Mouse (Mus musculus): ENCODE data around the gene Vma21-ps. TPM values are rescaled to one million over a fixed set of nuclear protein-coding genes. Genes with fewer than 3 reads are reported as not detected.

Vma21-ps gene
- total and polyA plus RNA-seq, 3 experiments, result 2.3 TPM; not detected in 2

GRCm38 (mm10) chr4:52526464-52526863 is 29.4 kb upstream of the Vma21-ps start:
- Histone ChIP-seq H3K27ac (ENCODE audit: control insufficient read depth, low read depth, low read length) (no peak overlapping the region), H3K9me3 (replicated peaks; ENCODE audit: insufficient read depth, low read length) (no peaks in the 10 kb centered on the region), H3K79me2 (ENCODE audit: control insufficient read depth, insufficient read depth, low read length, poor library complexity) (no peaks in the 10 kb centered on the region), H3K9ac (ENCODE audit: control insufficient read depth, low read depth, low read length, poor library complexity, severe bottlenecking) (no peak overlapping the region), H3K27me3 (ENCODE audit: control insufficient read depth in 1 of 2, insufficient read depth in 2 of 2, low read length in 2 of 2) (no peaks in the 10 kb centered on the region), H3K36me3 (ENCODE audit: control insufficient read depth in 1 of 2, insufficient read depth in 2 of 2, low read length in 2 of 2) (no peaks in the 10 kb centered on the region), H3K4me1 (ENCODE audit: control insufficient read depth in 1 of 2, insufficient read depth in 2 of 2, low read length in 2 of 2) (no peaks in the 10 kb centered on the region), H3K4me3 (ENCODE audit: control insufficient read depth in 1 of 2, insufficient read depth in 1 of 2, low read depth in 2 of 2, low read length in 2 of 2) (no peak overlapping the region)
- DNase-seq (ENCODE audit: low read depth, low spot score), result no peak
- TF ChIP-seq CTCF (IDR thresholded peaks at IDR 0.05 in 2 of 3, conservative IDR thresholded peaks at IDR 0.05 in 1 of 3; ENCODE audit: control insufficient read depth in 1 of 3, insufficient read depth in 1 of 3, low read depth in 2 of 3, low read length in 3 of 3, poor library complexity in 1 of 3, severe bottlenecking in 1 of 3) (no peak), JUND (IDR thresholded peaks at IDR 0.05; ENCODE audit: low read depth, low read length) (no peak), E2F4 (IDR thresholded peaks at IDR 0.05; ENCODE audit: borderline replicate concordance, low read depth, low read length) (no peak), MYB (IDR thresholded peaks at IDR 0.05; ENCODE audit: low read depth, low read length) (no peak), ETS1 (IDR thresholded peaks at IDR 0.05; ENCODE audit: low read depth, low read length) (no peak), UBTF (IDR thresholded peaks at IDR 0.05; ENCODE audit: borderline replicate concordance, insufficient read depth, low read depth, low read length) (no peak), GABPA (IDR thresholded peaks at IDR 0.05; ENCODE audit: low read depth, low read length) (no peak), POLR2A (IDR thresholded peaks at IDR 0.05; ENCODE audit: control insufficient read depth in 1 of 2, insufficient read depth in 1 of 2, low read depth in 1 of 2, low read length in 2 of 2, poor library complexity in 1 of 2) (no peak), ZC3H11A (IDR thresholded peaks at IDR 0.05; ENCODE audit: low read depth, low read length) (no peak), MAFK (IDR thresholded peaks at IDR 0.05; ENCODE audit: borderline replicate concordance, low read depth, low read length) (no peak), MAZ (IDR thresholded peaks at IDR 0.05; ENCODE audit: low read depth, low read length) (no peak), TAL1 (IDR thresholded peaks at IDR 0.05; ENCODE audit: low read length) (no peak), MAX (IDR thresholded peaks at IDR 0.05; ENCODE audit: low read length) (no peak), CHD1 (IDR thresholded peaks at IDR 0.05; ENCODE audit: low read depth, low read length) (no peak)

- Histone ChIP-seq H3K9me3 (replicated peaks; ENCODE audit: insufficient read depth, low read length) (no peaks in the 10 kb centered on the region), H3K27ac (ENCODE audit: control insufficient read depth, low read depth, low read length) (no peak overlapping the region), H3K27me3 (ENCODE audit: control insufficient read depth in 1 of 2, insufficient read depth in 2 of 2, low read length in 2 of 2) (no peaks in the 10 kb centered on the region), H3K36me3 (ENCODE audit: control insufficient read depth in 1 of 2, insufficient read depth in 2 of 2, low read length in 2 of 2) (no peaks in the 10 kb centered on the region), H3K4me3 (ENCODE audit: control insufficient read depth in 1 of 2, insufficient read depth in 1 of 2, low read depth in 2 of 2, low read length in 2 of 2) (no peak overlapping the region), H3K9ac (ENCODE audit: control insufficient read depth, low read depth, low read length, poor library complexity, severe bottlenecking) (no peak overlapping the region), H3K79me2 (ENCODE audit: control insufficient read depth, insufficient read depth, low read length, poor library complexity) (no peaks in the 10 kb centered on the region), H3K4me1 (ENCODE audit: control insufficient read depth in 1 of 2, insufficient read depth in 2 of 2, low read length in 2 of 2) (no peaks in the 10 kb centered on the region)
- no peak for DNase-seq (ENCODE audit: low read depth, low spot score)
- TF ChIP-seq USF1 (IDR thresholded peaks at IDR 0.05; ENCODE audit: low read depth, low read length) (no peak), RAD21 (IDR thresholded peaks at IDR 0.05; ENCODE audit: low read depth, low read length) (no peak), SIN3A (IDR thresholded peaks at IDR 0.05; ENCODE audit: low read length) (no peak), KAT2A (conservative IDR thresholded peaks at IDR 0.05; ENCODE audit: low read depth, low read length) (no peak), NELFE (IDR thresholded peaks at IDR 0.05; ENCODE audit: low read depth, low read length) (no peak), UBTF (IDR thresholded peaks at IDR 0.05; ENCODE audit: borderline replicate concordance, insufficient read depth, low read depth, low read length) (no peak), POLR2AphosphoS5 (IDR thresholded peaks at IDR 0.05; ENCODE audit: borderline replicate concordance, low read depth, low read length) (no peak)
These were observed 22.3 kb upstream of the Vma21-ps start for GRCm38 (mm10) chr4:52519301-52519700.
